Mouse (Mus musculus) liver, embryonic 11.5 days (tissue): ENCODE measurements around the gene Dnaja1. TPM values are rescaled to one million over a fixed set of nuclear protein-coding genes. Genes with fewer than 3 reads are reported as not detected.
A peak's percentile ranks its signal among the peaks of the same experiment; 100 is the strongest.

Source experiments
- ATAC-seq: fragments of 200-750 bp; cut with Nextera tagmentation; replicated peaks from 2 replicates; pipeline ENCODE4 v1.8.0; 2017; ENCODE audit warnings: moderate number of reproducible peaks, mild to moderate bottlenecking, moderate TSS enrichment, moderate library complexity; ENCODE audit not compliant: low FRiP score
- DNase-seq: peaks from one replicate; pipeline ENCODE4 v3.0.0-alpha.2; 2017; ENCODE audit warnings: low spot score
- H3K27ac ChIP-seq: fragments of 300-500 bp; sonication (generic); 2 replicates; pipeline ENCODE4 v1.5.1; 2014; ENCODE audit warnings: mild to moderate bottlenecking, low read depth, low read length, control low read depth
- H3K27me3 ChIP-seq: fragments of 300-500 bp; sonication (generic); replicated peaks from 2 replicates; pipeline ENCODE4 v1.6.1; 2014; ENCODE audit warnings: low read length, mixed read lengths; ENCODE audit not compliant: control insufficient read depth, insufficient read depth
- H3K36me3 ChIP-seq: fragments of 300-500 bp; sonication (generic); 2 replicates; pipeline ENCODE4 v1.6.1; 2014; ENCODE audit warnings: mild to moderate bottlenecking, low read length, moderate library complexity, mixed read lengths; ENCODE audit not compliant: control insufficient read depth, insufficient read depth
- H3K4me1 ChIP-seq: fragments of 300-500 bp; sonication (generic); replicated peaks from 2 replicates; pipeline ENCODE4 v1.6.1; 2014; ENCODE audit warnings: low read length, mixed read lengths; ENCODE audit not compliant: control insufficient read depth, insufficient read depth
- H3K4me2 ChIP-seq: fragments of 300-500 bp; sonication (generic); 2 replicates; pipeline ENCODE4 v1.6.1; 2014; ENCODE audit warnings: mild to moderate bottlenecking, control low read depth, moderate library complexity
- H3K4me3 ChIP-seq: fragments of 300-500 bp; sonication (generic); 2 replicates; pipeline ENCODE4 v1.5.1; 2014; ENCODE audit warnings: low read depth, low read length, control low read depth
- H3K9ac ChIP-seq: fragments of 300-500 bp; sonication (generic); 2 replicates; pipeline ENCODE4 v1.6.1; 2014; ENCODE audit warnings: low read depth, low read length, control low read depth
- H3K9me3 ChIP-seq: fragments of 300-500 bp; sonication (generic); 2 replicates; pipeline ENCODE4 v1.6.1; 2016; ENCODE audit warnings: low read length, inconsistent platforms, mixed read lengths; ENCODE audit not compliant: control insufficient read depth
- WGBS: fragments of 180-500 bp; shearing (Covaris S2); extraction: QIAGEN DNeasy Blood & Tissue Kit; methylation state at CpG from one replicate; pipeline ENCODE4 v1.1.7; 2014; 5-methylcytosine and 5-hydroxymethylcytosine counted together
- polyA plus RNA-seq: library from polyadenylated mRNA; unstranded; fragments of >200 nt; fragmentation: Nextera tagmentation; extraction: Ambion mirVana; gene quantifications from 2 replicates; pipeline ENCODE4 v1.2.1, GENCODE M21; 2014

The Dnaja1 gene
- polyA plus RNA-seq, 1 experiment from 2014 or later = 389 TPM

- Histone ChIP-seq H3K4me2 (no peak overlapping the region), H3K4me3 (no peak overlapping the region), H3K27ac (no peak overlapping the region), H3K9ac (no peak overlapping the region), H3K9me3 (no peaks in the 10 kb centered on the region), H3K36me3 (peaks cover 27% of the 10 kb centered on the region), H3K4me1 (no peaks in the 10 kb centered on the region), H3K27me3 (no peaks in the 10 kb centered on the region)
- DNase-seq = no peak
- 88% methylated on average over 11 of the region's 11 CpGs for WGBS
- no peak for ATAC-seq
These were observed 30.9 kb upstream of the Dnaja1 start for GRCm38 (mm10) chr4:40691100-40691499.

GRCm38 (mm10) chr4:40697059-40697458 lies 24.9 kb upstream of the Dnaja1 start:
- H3K9me3 ChIP-seq = no peaks in the 10 kb centered on the region
- H3K36me3 ChIP-seq = peaks cover 11% of the 10 kb centered on the region
- no peak overlapping the region for H3K9ac ChIP-seq
- WGBS = 64% methylated on average over 7 of the region's 7 CpGs
- H3K4me1 ChIP-seq = peaks cover 9% of the 10 kb centered on the region
- no peak for DNase-seq
- H3K27me3 ChIP-seq = no peaks in the 10 kb centered on the region
- no peak overlapping the region for H3K4me3 ChIP-seq
- no peak for ATAC-seq
- H3K4me2 ChIP-seq = no peak overlapping the region
- no peak overlapping the region for H3K27ac ChIP-seq

GRCm38 (mm10) chr4:40700216-40700615 lies 21.7 kb upstream of the Dnaja1 start:
- Histone ChIP-seq H3K27me3 (no peaks in the 10 kb centered on the region), H3K27ac (peak overlapping the region; percentile 70), H3K9ac (no peak overlapping the region), H3K4me3 (no peak overlapping the region), H3K36me3 (no peaks in the 10 kb centered on the region), H3K4me1 (peaks cover 18% of the 10 kb centered on the region), H3K4me2 (peak overlapping the region; percentile 29; the same call in 1 of the 2 replicates), H3K9me3 (no peaks in the 10 kb centered on the region)
- no peak for DNase-seq
- ATAC-seq = no peak
- WGBS = 63% methylated on average over 8 of the region's 8 CpGs

- Histone ChIP-seq H3K9ac (peak overlapping the region; percentile 70; the same call in 1 of the 2 replicates), H3K36me3 (no peaks in the 10 kb centered on the region), H3K9me3 (no peaks in the 10 kb centered on the region), H3K4me1 (peaks cover 18% of the 10 kb centered on the region), H3K4me3 (peak overlapping the region; percentile 62), H3K27me3 (no peaks in the 10 kb centered on the region), H3K4me2 (peak overlapping the region; percentile 68), H3K27ac (0 out of 2 replicates have a peak overlapping the region, but pooled peaks have one; percentile 93)
- DNase-seq (no peak), ATAC-seq (no peak)
- 69% methylated on average over 3 of the region's 3 CpGs for WGBS
These were observed 20.2 kb upstream of the Dnaja1 start for GRCm38 (mm10) chr4:40701796-40702195.

- Histone ChIP-seq H3K4me2 (peak within 1 kb of the TSS; percentile 68), H3K9me3 (no peaks in the 10 kb centered on the region), H3K9ac (peak within 1 kb of the TSS; percentile 70), H3K4me1 (peaks cover 18% of the 10 kb centered on the region), H3K36me3 (no peaks in the 10 kb centered on the region), H3K4me3 (peak within 1 kb of the TSS; percentile 62), H3K27me3 (no peaks in the 10 kb centered on the region), H3K27ac (peak within 1 kb of the TSS; percentile 93)
- DNase-seq = peak; percentile 96
- peak; percentile 91 for ATAC-seq
- under 1% methylated on average over 42 of the region's 42 CpGs for WGBS
These were observed 18.9 kb upstream of the Dnaja1 start, which contains the start of gene Aptx for GRCm38 (mm10) chr4:40702797-40703709. TSS of gene Aptx (minus strand) at chr4:40703194.

GRCm38 (mm10) chr4:40703710-40704275 lies 18.2 kb upstream of the Dnaja1 start:
- 42% methylated on average over 9 of the region's 9 CpGs for WGBS
- Histone ChIP-seq H3K27me3 (no peaks in the 10 kb centered on the region), H3K9ac (peak overlapping the region; percentile 70), H3K4me3 (peak overlapping the region; percentile 62), H3K36me3 (no peaks in the 10 kb centered on the region), H3K27ac (peak overlapping the region; percentile 93; the same call in 1 of the 2 replicates), H3K9me3 (no peaks in the 10 kb centered on the region), H3K4me2 (peak overlapping the region; percentile 68), H3K4me1 (peaks cover 18% of the 10 kb centered on the region)
- no peak for DNase-seq
- no peak for ATAC-seq

GRCm38 (mm10) chr4:40717141-40717540 lies 4.8 kb upstream of the Dnaja1 start:
- H3K27ac ChIP-seq = no peak overlapping the region
- 87% methylated on average over 3 of the region's 3 CpGs for WGBS
- no peak overlapping the region for H3K9ac ChIP-seq
- no peak overlapping the region for H3K4me2 ChIP-seq
- H3K27me3 ChIP-seq = no peaks in the 10 kb centered on the region
- DNase-seq = no peak
- no peak overlapping the region for H3K4me3 ChIP-seq
- H3K4me1 ChIP-seq = peaks cover 8% of the 10 kb centered on the region
- H3K36me3 ChIP-seq = no peaks in the 10 kb centered on the region
- no peaks in the 10 kb centered on the region for H3K9me3 ChIP-seq
- no peak for ATAC-seq

GRCm38 (mm10) chr4:40720910-40721309 lies 1.0 kb upstream of the Dnaja1 start:
- 0 out of 2 replicates have a peak overlapping the region, but pooled peaks have one; percentile 96 for H3K9ac ChIP-seq

More at GRCm38 (mm10) chr4:40720910-40721309, 1.0 kb upstream of the Dnaja1 start:
- H3K36me3 ChIP-seq = peaks cover 8% of the 10 kb centered on the region; the same call in 1 of the 2 replicates
- ATAC-seq (no peak), DNase-seq (no peak)
- no peak overlapping the region for H3K4me3 ChIP-seq
- H3K9me3 ChIP-seq = no peaks in the 10 kb centered on the region
- peaks cover 28% of the 10 kb centered on the region for H3K4me1 ChIP-seq
- 83% methylated on average over 8 of the region's 8 CpGs for WGBS
- peak overlapping the region; percentile 93 for H3K4me2 ChIP-seq
- no peak overlapping the region; the same call in 1 of the 2 replicates for H3K27ac ChIP-seq
- no peaks in the 10 kb centered on the region for H3K27me3 ChIP-seq
